Mouse (Mus musculus) telencephalon, adult 2 months (tissue): ENCODE measurements around the gene Baiap2.

ENCODE experiments used
- DNase-seq: peaks from one replicate; pipeline ENCODE4 v3.0.0-alpha.2; 2011; ENCODE audit warnings: low read depth, low spot score

Gene Baiap2

DNA sequence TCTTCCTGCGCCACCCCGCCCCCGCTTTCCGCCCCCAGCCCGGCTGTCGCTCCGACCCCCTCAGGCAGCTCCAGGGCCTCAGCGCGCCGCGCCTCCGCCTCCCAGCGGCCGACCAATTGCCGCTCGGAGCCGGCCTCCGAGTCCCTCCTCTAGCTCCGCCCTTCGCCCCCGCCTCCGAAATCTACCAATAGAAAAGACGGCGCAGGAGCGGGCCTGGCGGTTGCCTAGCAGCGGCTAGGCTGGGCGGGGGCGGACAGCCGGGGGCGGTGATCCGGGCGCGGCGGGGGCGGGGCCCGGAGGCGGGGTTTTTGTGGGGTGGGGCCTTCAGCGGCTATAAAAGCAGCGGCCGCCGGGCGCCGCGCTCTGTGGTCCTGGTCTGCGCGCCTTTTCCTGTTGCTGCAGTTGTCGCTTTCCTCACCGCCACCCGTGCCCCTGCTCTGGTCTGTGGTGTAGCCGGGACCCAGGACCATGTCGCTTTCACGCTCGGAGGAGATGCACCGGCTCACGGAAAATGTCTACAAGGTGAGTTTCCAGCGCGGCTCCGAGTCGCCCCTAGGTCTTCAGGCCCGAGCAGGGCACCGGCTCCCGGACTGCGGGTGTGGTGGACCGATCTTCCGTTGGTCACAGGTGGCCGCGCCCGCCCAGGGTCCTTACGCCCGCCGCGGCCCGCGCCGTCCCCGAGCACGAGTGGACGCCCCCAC lies at the start of gene Baiap2:
Baiap2 (plus strand) TSS at position 37 of the 701 bp plus-strand sequence.
- DNase-seq, result peak; percentile 93

DNA sequence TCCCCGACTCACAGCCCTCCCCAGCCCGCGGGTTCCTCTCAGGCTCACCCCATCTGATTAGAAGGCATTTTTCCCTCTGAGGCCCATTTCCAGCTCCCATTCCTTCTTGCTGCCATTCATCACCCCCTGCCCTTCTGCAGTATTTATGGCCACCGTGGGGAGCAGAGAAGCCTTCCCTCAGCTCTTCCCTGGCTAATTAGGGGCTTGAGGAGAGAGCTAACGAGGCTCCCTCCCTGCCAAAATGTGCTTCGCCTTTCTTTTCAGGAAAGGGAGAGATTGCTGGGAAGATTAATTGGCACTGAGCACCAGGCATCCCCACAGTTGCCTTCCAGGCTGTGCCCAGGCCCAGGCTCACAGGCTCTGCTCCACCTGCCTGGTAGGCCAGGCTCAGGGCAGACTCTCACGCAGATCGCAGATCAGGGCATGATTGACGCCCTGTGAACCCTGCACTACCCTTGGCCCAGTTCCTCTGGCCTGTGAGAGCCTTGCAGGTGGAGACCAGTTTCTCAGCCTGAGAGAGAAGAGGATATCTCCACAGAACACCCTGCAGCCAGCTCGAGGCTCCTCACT lies 48.8 kb upstream of the Baiap2 start:
- DNase-seq, result no peak

DNA sequence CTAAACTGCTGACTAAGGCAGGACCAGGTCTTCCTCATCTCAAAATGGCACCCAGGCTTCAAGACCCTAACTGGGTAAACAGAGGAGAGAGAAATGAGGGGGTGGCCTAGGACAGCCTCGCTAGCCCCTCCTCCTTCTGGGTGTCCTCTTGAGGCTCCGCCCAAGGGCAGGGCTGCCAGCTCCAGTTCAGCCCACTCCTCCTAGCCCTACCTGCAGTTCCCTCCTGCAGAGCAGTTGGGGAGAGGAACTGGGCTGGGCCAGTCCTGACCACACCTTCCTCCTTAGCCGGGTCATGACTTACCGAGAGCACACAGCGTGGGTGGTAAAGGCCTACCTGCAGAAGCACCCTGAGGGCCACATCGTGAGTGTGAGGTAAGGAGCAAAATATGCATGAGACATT lies 47.9 kb upstream of the Baiap2 start:
- no peak for DNase-seq

DNA sequence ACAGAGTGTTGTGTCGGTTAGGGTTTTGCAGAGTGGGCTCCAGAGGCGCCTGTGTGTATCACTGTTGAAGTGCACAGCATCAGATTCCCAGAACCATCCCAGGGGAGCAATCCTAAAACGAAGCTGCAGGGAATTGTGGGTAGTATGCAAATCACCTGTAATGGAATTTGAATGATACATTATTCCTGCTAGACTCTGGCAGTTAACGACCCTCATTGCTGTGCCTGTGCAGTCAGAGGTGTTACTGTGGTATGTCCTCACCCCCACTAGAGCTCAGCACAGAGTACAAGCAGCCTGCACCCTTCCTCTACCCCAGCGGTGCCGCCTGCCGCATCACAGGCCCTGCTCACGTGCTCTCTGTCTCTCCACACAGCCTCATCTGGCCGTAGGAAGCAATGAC lies 45.5 kb upstream of the Baiap2 start:
- no peak for DNase-seq

DNA sequence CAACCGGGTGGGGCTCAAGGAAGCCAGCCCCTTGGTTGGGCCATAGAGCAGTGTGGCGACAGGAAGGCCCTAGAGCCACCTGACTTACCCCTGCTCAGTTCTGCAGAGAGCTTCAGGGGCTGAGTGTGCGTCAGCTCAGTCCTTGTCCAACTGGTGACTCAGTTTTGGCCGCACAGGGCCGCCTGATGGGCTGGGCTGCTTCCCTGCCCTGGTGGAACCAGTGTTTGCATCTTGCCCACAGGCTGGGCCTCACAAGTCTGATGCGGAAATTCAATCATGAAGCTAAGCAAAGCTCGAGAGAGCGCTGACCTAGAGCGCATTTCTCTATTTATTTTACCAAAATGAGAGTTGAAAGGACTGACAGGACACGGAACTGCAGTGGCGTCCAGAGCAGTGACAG lies 43.6 kb upstream of the Baiap2 start:
- DNase-seq, result no peak

DNA sequence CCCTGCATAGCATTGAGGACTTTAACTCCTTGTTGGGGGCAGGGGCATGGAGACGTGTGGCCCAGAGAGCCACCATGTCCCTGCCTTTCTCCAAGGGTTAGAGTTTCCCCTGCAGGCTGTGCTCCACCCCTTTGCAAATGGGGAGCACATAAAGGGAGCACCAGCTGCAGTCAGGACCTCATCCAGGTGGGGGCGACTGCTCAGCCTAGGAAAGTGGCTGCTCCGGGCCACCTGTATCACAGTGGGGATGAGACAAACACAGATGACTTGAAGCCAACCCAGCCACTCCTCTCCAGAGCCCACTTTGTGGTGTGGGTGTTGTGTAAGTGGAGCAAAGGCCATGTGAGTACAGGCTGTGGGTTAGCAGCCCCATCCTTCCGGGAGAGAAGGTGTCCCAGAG lies 41.4 kb upstream of the Baiap2 start:
- no peak for DNase-seq

DNA sequence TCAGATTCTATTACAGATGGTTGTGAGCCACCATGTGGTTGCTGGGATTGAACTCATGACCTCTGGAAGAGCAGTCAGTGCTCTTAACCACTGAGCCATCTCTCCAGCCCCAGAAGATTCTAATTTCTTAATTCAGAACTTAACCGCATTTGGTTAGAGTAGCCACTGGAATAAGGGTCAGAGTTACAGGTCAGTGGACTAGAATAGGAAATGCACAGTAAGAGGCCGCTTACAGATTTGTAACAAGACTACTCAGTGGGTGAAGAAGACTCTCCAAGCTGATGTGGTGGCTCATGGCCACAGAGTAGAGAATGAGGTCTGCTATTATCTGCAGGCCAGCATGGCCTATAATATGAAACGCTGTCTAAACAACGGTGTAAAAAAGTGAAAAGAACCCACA lies 39.7 kb upstream of the Baiap2 start:
- DNase-seq, result no peak

DNA sequence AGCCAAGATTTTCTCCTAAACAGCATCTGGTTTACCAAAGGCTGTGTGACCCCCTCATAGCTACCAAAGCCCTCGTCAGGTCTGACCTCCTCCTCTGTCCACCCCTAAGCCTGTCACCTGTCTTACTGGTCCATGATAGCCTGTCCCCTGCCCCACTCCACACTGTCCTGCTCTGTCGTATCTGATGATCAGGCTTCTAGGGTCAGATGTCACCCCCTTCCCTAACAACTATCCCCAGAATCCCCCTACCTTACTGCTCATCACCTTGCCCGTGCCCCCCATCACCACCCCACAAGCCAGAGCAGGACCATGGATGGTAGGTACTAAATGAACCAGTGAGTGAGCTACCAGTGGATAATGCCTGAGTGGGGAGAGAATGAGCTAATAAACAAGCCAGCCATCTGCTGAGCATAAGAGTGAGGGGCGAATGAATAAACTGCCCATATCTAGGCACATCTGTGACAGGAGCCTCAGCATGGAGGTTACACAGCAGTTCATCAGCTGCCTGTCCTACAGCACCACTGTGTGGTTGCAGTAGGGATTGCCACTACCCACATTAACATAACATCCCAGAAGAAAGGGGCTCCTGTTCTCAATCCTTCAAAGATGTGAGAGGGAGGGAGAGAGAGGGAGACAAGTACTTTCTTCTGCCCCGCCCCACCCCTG lies 37.8 kb upstream of the Baiap2 start:
- DNase-seq, result no peak

DNA sequence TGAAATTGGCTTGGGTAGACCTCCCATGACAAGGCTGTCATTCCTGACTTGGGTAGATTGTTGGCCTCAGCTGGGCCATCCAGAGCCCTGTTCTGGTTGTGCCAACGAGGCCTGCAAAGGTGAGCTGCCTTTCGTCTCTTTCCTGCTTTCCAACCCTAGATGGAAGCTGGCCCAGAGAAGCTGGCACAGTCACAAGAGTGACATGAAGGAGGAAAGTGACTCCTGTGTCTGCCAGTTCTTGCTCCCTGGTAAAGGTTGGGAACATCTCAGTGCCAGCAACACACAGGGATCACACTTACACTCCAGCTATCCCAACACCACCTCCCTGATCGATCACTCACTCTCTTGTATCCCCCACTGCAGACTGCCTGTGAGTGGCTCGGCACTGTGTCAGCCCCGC lies 36.8 kb upstream of the Baiap2 start:
- DNase-seq, result no peak

DNA sequence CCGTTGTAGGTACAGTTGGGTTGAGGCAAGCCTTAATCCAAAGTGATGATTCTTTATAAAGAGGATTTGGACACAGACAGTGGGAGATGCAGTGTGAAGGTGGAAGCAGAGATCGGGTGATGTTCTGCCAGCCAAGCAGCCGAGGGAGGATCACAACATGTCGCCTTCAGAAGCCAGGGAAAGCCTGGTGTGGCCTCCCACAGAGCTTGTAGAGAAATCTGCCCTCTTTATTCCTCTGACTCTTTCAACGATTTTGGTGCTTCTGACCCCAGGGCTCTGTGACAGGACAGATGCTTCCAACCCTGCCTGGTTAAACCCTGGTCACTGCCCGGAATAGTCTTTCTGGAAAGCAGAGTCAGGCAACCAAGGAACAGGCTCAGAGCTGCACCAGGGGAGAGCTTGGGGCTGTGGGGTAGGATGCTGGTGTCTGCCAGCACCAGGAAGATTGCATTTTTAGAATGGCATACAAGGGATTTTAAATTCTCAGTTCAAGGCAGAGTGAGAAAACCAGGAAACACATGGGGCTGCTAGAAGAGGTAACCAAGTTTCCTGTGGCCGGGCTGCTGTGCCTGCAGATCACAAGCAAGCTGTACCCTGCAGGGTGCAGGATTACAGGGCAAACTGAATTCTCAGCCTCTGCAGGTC lies 35.4 kb upstream of the Baiap2 start:
- peak; percentile 75 for DNase-seq

DNA sequence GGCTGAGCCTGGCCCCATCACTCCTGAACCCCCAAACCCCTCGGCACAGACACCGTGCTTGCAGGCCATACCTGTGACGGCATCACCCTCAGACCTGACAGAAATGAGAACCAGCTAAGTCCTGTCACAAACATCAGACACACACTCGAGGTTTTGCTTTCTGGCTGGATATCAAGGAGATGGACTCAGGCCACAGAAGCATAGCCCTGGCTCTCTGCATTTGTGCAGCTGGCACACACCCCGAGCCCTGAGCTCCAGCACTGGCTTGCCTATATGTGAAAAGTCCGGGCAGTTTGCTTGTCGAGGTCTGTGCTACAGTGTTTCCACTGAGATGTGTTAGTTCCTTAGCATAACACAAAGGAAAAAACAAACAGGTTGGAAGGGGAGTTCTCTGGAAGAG lies 34.9 kb upstream of the Baiap2 start:
- DNase-seq, result no peak

DNA sequence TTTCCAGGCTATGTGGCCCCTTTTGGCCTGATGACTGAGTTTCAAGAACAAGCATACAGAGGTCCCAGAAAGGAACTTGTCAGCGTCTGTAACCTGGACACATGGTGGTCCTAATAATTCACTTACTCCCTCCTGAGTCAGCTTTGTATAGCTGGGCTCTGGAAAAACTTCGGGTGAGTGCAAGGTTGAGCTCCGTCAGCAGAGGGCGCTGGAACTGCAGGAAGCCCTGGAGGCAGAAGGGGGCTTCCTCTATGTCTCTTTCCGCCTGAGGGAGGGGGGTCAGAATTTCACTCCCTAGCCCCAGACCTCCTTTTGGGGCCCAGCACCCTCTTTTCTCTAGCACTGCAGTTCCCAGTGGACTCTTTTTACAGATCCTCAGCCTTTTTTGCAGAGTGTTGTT lies 33.1 kb upstream of the Baiap2 start:
- no peak for DNase-seq

DNA sequence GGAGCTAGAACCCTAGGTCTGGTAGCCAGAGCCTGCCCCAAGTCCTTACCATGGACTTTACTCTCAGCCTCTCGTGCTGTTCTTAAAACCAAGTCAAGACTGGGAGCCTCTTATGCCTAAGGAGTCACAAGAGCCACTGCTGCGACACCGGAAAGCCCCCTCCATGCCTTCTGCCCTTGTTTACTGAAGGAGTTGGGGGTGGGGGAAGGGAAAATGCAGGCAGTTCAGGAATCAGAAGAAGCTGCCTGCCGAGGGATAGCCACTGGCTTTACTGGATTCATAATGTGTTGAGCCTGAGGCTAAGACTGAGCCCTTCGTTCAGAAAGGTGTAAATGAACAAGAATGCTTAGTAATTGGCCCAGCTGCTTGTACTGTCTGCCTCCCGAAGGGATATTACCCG lies 29.7 kb upstream of the Baiap2 start:
- DNase-seq, result no peak

DNA sequence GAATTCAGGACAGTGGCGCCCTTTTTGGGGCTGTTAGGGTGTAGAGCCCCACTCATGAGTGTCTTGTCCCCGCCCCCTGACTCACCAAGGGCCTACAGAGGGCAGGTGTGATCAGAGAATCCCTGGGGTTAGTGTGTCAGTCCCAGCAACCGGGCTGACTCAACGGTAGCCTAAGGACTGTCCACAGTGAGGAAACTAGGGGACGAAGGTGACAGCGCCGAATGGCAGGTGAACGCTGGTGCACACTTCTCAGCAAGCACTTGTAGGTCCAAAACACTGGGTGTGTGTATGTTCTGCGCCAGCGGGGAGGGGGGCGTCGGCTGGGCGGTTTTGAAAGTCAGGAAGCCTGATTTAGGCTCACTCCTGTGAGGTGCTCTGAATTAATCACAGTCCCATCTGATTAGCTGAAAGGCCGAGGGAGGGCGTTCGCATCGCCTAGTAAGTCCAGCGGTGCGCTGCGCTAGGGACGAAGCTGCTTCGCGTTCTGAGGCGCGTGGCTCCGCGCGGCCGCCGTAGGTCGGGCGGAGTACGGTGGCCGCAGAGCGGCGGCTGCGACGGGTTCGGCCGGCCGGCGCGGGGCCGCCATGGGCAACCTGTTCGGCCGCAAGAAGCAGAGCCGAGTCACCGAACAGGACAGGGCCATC lies 29.1 kb upstream of the Baiap2 start, which contains the start of gene Chmp6:
Chmp6 (plus strand) TSS at position 151 of the 644 bp plus-strand sequence.
- peak; percentile 82 for DNase-seq

DNA sequence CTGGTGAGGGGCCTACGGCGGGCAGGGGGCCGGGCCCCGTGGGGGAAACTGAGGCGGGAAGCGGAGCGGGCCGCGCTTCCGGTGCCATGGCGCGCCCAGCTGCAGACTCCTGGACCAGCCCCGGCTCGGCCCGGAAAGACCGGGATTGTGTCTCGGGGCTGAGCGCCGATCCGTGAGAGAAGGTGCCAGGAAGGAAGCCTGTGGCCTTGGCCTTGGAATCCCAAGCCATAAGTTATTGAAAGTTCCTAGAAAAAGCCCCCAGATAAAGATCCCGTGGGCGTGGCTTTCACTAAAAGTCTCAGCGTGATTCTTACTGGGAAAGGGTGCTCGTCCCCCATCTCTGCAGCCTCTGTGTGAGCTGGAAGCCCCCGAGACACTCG lies 28.6 kb upstream of the Baiap2 start:
- no peak for DNase-seq

DNA sequence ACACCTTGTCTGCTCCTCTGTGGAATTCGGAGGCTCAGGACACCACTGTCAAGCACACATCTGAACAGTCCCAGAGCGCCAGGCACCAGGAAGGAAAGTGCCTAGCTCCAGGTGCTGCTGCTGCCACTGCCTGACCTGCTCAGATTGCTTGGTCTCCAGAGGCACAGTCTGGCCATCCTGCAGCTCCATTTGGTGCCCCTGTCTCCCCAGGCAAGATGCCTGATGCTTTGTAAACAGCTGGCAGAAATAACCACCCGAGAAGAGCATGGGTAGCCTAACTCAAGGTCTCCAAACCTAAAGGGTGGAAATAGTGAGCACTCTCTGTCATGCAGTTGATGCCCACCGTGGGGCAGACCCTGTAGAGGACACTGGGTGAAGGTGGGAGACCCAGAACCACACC lies 28.2 kb upstream of the Baiap2 start:
- DNase-seq, result no peak

DNA sequence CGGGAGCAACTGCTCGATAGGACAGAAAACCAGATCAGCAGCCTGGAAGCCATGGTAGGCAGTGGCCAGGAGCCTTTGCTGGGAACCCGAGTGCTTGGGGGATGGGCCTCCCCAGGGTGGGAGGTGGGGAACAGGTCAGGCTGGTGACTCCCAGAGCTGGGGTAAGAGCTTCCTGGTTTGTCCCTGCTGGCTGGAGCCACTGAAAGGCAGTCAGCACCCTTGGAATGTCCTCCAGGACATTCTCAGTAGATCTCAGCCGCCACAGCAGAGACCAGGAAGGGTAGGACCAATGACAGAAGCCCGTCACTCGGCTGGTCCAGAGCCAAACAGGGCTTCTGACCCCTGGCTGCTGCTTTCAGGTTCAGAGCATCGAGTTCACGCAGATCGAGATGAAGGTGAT lies 26.9 kb upstream of the Baiap2 start:
- DNase-seq, result no peak

DNA sequence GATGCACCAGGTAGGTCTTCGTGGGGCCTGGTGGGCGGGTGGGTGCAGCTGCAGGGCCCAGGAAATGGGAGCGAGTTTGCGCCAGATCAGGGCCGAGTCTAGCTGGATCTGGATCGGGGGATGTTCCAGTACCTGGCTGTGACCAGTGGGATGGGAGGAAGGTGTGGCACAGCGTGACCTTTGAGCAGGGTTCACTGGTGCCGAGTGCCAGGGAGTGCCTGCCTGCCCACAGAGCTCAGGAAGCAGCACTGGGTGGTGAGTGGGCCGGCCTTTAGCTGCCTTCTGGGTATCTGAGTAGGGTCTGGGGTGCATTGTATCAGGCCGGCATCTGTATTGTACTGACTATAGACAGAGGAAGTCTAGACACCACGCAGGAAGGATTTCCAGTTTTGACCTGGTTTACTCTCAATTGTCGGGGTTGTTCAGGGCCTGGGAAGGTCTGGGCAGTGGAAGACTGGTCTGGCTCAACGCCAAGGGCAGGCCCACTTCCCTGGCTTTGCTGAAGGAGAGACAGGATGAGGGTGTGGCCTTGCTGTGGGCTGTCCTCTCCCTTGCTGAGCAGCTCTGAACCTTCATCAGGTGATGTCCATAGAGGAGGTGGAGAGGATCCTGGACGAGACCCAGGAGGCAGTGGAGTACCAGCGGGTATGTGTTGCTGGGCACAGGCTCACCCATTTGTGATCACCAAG lies 26.3 kb upstream of the Baiap2 start:
- DNase-seq, result no peak

DNA sequence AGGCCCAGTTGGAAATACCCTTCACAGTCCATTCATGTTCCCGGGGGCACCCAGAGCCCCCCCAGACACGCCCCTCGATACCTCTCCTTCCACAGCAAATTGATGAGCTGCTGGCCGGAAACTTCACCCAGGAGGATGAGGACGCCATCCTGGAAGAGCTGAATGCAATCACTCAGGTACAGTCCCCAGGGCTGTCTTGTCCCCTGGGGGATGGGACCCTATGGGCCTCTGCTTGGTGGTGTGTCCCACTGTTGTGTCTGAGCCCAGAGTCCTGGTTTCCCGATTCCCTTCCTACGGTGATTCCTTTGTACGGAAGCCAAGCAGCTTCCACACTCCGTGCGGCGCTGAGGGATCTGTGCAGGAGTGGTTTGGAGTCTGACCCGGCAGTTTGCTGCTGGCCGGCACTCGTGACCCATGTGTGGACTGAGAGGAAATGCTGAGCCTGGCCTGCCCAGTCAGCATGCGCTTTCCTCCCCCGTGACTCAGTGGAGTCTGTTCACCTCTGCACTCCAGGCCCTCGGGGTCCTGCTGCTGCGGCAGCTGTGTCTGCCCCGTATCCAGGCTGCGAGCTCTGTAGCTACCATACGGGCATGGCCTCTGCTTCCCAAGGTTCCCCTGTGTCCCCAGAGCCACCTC lies 25.6 kb upstream of the Baiap2 start:
- no peak for DNase-seq

DNA sequence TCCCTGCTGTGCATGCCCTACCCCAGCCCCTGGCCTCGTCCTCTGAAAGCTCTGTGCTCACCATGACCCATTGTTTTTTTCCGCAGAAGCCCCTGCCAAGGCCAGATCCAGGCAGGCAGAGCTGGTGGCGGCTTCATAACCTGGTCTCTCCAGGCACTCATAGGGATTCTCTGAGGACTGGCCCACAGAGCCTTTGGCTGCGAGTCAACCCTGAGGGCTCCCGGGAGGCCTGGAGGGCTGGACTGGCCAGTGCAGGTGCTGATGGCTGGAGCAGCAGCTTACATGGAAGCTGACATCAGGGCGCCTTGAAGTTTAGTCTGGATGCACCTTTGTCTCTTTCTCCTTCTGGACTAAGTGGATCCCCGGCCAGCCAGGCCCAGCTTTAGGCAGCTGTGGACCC lies 24.0 kb upstream of the Baiap2 start:
- no peak for DNase-seq

DNA sequence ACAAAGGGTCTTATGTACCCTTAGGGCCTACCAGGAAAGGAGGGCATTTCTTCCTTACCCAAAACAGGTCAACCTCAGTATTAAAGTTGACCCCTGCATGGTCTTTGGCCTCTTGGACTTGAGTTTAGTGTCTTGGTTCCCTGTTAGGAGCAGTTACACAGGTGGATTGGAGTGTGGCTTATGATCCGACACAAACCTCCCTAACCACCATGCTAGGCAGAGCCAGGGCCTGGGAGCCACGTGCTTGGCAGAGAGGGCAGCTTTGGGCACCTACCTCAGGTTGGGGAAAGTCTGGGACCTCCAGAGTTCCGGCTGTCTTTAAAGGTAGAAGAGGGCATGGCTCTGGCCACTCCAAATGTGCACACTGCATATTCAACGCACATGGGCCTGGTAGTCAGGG lies 23.1 kb upstream of the Baiap2 start:
- no peak for DNase-seq
